Mouse (Mus musculus) heart, adult 2 months (tissue): Measurements from ENCODE around the gene Stmnd1. TPM values are rescaled to one million over a fixed set of nuclear protein-coding genes. Genes with fewer than 3 reads are reported as not detected.

Experiments
- DNase-seq, 2 experiments: peaks; one replicate each; pipeline ENCODE4 v3.0.0; 2021
- H3K27ac ChIP-seq: fragments of 200-600 bp; 2 replicates; pipeline ENCODE4 v1.8.1; 2022
- H3K27me3 ChIP-seq: fragments of 200-500 bp; 2 replicates; pipeline ENCODE4 v1.6.1; 2012; ENCODE audit warnings: mild to moderate bottlenecking, low read length, inconsistent platforms, mixed read lengths; ENCODE audit not compliant: control insufficient read depth, insufficient read depth
- H3K36me3 ChIP-seq: fragments of 200-500 bp; 2 replicates; pipeline ENCODE4 v1.6.1; 2012; ENCODE audit warnings: low read length, inconsistent platforms; ENCODE audit not compliant: control insufficient read depth, insufficient read depth
- H3K4me1 ChIP-seq: fragments of 200-500 bp; 2 replicates; pipeline ENCODE4 v1.6.1; 2011; ENCODE audit warnings: low read length; ENCODE audit not compliant: control insufficient read depth, insufficient read depth
- H3K4me3 ChIP-seq: fragments of 200-600 bp; 2 replicates; pipeline ENCODE4 v1.8.1; 2022
- H3K79me2 ChIP-seq: fragments of 200-500 bp; replicated peaks from 2 replicates; pipeline ENCODE4 v1.6.1; 2012; ENCODE audit warnings: mild to moderate bottlenecking, inconsistent platforms, low read length, moderate library complexity, mixed read lengths; ENCODE audit not compliant: control insufficient read depth, insufficient read depth
- H3K9ac ChIP-seq: fragments of 200-500 bp; 2 replicates; pipeline ENCODE4 v1.6.1; 2012; ENCODE audit warnings: low read depth, mild to moderate bottlenecking, control low read depth, inconsistent platforms, low read length, mixed read lengths
- CTCF ChIP-seq: fragments of 200-600 bp; IDR thresholded peaks from 2 replicates; pipeline ENCODE4 v1.8.1; 2022; ENCODE audit warnings: antibody characterized with exemption, mild to moderate bottlenecking, moderate library complexity
- EP300 ChIP-seq: fragments of 200-500 bp; IDR thresholded peaks from 2 replicates; pipeline ENCODE4 v1.6.1; 2011; ENCODE audit warnings: low read depth, low read length, control low read depth; ENCODE audit not compliant: insufficient read depth
- POLR2A ChIP-seq: fragments of 200-500 bp; IDR thresholded peaks from 2 replicates; pipeline ENCODE4 v1.6.1; 2011; ENCODE audit warnings: mild to moderate bottlenecking, low read depth, low read length, control low read depth; ENCODE audit not compliant: insufficient read depth
- WGBS: fragments of 180-500 bp; shearing (Covaris S2); methylation state at CpG from one replicate; pipeline ENCODE4 v1.1.7; 2018; 5-methylcytosine and 5-hydroxymethylcytosine counted together
- intact Hi-C: fragments of 180-260 bp; cut with DNase I; formaldehyde crosslinking; loops from one replicate; pipeline ENCODE4 v1.15.1; 2025
- polyA plus RNA-seq: library from polyadenylated mRNA; depleted of rRNA; stranded (reverse); fragments of >200 nt; gene quantifications from 2 replicates; pipeline ENCODE4 v1.2.3, GENCODE M21; 2012
- total RNA-seq, 2 experiments: library from RNA; stranded (reverse); gene quantifications; 2 replicates each; pipeline ENCODE4 v1.2.3; 2021

Stmnd1 gene
- total and polyA plus RNA-seq, 3 experiments: 0.39 to 0.47 (median 0.47) TPM

DNA sequence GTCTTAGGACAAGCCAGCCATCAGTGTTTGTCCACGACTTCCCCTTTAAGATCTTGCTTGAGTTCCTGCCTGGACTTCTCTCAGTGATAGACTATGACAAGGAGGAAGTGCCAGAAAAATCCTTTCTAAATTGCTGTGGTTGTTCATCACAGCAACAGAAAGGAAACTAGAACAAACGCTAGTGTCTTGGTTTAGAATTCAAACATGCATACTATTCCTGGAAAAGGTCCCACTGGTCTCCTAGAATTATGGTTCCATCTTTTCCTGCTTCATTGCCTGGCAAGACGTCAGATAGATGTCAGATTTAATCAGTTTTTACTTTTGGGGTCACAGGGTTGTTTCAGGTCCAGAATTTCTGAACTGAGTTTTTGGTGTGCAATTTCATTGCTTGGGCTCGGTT is 14.0 kb upstream of the Stmnd1 start:
- TF ChIP-seq POLR2A: no peak
- no peak for TF ChIP-seq CTCF
- TF ChIP-seq EP300: no peak
- Histone ChIP-seq H3K4me3 (no peak overlapping the region), H3K36me3 (no peaks in the 10 kb centered on the region), H3K4me1 (no peaks in the 10 kb centered on the region), H3K27me3 (no peaks in the 10 kb centered on the region), H3K27ac (no peak overlapping the region), H3K9ac (no peak overlapping the region), H3K79me2 (no peaks in the 10 kb centered on the region)
- intact Hi-C loops: loop anchor here (5.0 kb wide), 3 partner anchors 77 to 282 kb away; no protein-coding TSS in a partner anchor
- 48% methylated on average over 4 of the region's 4 CpGs for WGBS
- DNase-seq: no peak

GRCm38 (mm10) chr13:46261244-46261643 is 12.3 kb upstream of the Stmnd1 start:
- no peaks in the 10 kb centered on the region for H3K4me1 ChIP-seq
- TF ChIP-seq POLR2A (no peak), EP300 (no peak), CTCF (no peak)
- DNase-seq: no peak
- no peaks in the 10 kb centered on the region for H3K36me3 ChIP-seq
- H3K27ac ChIP-seq: no peak overlapping the region
- no peak overlapping the region for H3K4me3 ChIP-seq
- WGBS: 74% methylated on average over 3 of the region's 3 CpGs
- no peak overlapping the region for H3K9ac ChIP-seq
- no peaks in the 10 kb centered on the region for H3K79me2 ChIP-seq
- intact Hi-C loops: no loop called here
- no peaks in the 10 kb centered on the region for H3K27me3 ChIP-seq

- Histone ChIP-seq H3K27me3 (no peaks in the 10 kb centered on the region), H3K4me3 (no peak overlapping the region), H3K79me2 (no peaks in the 10 kb centered on the region), H3K36me3 (no peaks in the 10 kb centered on the region), H3K27ac (no peak overlapping the region), H3K9ac (no peak overlapping the region), H3K4me1 (peaks cover 4% of the 10 kb centered on the region)
- intact Hi-C loops: no loop called here
- TF ChIP-seq CTCF: no peak
- TF ChIP-seq EP300: no peak
- no peak for TF ChIP-seq POLR2A
- DNase-seq: no peak
These were observed 5.7 kb upstream of the Stmnd1 start for GRCm38 (mm10) chr13:46267783-46268182.

DNA sequence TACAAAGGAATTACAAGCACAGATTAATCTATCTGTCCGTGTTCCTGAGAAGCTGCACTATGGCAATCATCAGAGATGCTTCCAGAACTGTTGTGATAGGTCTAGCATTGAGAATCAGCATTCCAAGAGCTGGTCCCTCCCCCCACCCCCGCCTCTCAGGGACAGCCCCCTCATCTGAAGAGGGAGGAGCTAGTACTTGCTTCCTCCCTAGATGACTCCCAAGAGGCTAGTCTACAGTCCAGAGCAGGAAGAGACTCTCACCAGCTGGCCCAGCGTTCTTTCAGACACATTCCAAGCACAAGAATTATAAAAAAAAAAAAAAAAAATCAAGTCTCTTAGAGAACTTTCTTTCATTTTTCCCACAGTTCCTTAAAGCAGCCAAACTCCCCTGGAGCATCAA is 5.2 kb upstream of the Stmnd1 start:
- Histone ChIP-seq H3K9ac (no peak overlapping the region), H3K4me1 (peaks cover 4% of the 10 kb centered on the region), H3K27me3 (no peaks in the 10 kb centered on the region), H3K36me3 (no peaks in the 10 kb centered on the region), H3K27ac (peak overlapping the region; percentile 57), H3K79me2 (no peaks in the 10 kb centered on the region), H3K4me3 (no peak overlapping the region)
- intact Hi-C loops: no loop called here
- peak in 1 of 2 experiments; percentile 34 for DNase-seq
- TF ChIP-seq EP300 (no peak), CTCF (no peak), POLR2A (no peak)
- WGBS: 30% methylated on average over 3 of the region's 3 CpGs

DNA sequence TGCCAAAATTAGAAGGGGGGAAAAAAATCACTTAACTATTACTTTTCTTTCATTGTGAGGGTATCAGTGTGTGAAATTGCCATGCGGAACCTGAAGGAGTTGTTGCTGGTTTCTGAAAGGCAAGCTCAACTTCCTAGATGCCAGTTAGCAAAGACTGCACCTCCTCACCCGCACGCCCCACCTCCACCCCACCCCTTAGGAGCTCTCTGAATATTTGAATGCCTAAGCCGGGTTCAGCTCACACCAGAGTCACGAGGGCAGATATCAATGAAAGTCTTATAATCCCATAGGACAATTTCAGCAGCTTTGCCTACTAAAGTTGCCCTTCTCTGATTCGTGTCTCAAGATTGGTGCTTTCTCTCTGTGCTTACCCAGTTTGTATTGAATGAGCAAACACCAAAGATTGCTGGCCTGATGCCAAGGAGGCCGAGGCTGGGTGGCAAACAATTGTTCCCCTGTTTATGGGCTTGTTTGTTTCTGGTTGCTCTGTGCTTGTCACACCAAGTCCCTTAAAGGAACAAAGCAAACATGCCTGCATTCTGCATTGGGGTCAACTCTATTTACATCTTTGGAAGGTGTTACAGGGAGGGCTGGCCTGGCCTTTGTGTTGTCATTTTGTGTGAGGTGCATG is 4.6 kb upstream of the Stmnd1 start:
- no peaks in the 10 kb centered on the region for H3K36me3 ChIP-seq
- H3K4me1 ChIP-seq: peaks cover 4% of the 10 kb centered on the region
- DNase-seq: peak; percentile 7 to 25
- intact Hi-C loops: no loop called here
- H3K27me3 ChIP-seq: no peaks in the 10 kb centered on the region
- no peak overlapping the region for H3K9ac ChIP-seq
- WGBS: 44% methylated on average over 7 of the region's 7 CpGs
- no peaks in the 10 kb centered on the region for H3K79me2 ChIP-seq
- no peak overlapping the region for H3K4me3 ChIP-seq
- TF ChIP-seq CTCF (no peak), EP300 (no peak), POLR2A (no peak)
- peak overlapping the region; percentile 57 for H3K27ac ChIP-seq

DNA sequence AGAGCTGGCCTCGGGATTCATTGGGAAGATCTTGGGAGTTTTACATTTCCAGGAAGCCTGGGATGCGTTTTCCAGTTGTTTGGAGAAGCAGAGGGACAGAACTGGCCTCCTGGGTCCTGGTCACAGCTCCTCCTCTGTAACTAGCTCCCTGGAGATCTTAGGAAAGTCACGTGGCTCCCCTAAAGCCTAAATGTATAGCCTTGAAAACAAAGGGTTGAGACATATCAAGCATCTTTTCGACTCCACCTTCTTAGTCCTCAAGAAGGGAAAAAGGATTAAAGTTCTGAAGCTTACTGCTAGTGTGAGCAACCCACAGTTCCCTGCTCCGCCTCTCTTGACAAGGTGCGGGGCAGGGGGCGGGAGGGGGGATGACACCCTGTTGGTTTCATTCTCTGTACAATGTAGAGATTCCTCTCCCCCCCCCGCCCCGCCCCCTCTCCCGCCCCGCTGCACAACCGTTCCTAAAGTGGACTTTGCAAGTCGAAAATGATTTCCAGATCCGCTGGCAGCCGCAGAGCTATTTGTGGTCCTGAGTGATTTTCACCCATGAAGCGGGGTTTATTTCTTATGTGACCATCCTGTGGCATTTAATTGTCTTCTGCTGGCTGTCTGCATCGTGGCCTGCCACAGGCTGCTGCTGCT is 589 bp upstream of the Stmnd1 start:
- peak overlapping the region; percentile 49 for H3K27ac ChIP-seq
- 12% methylated on average over 17 of the region's 17 CpGs for WGBS
- H3K4me1 ChIP-seq: peaks cover 4% of the 10 kb centered on the region
- DNase-seq: no peak
- no peaks in the 10 kb centered on the region for H3K27me3 ChIP-seq
- H3K36me3 ChIP-seq: no peaks in the 10 kb centered on the region
- intact Hi-C loops: no loop called here
- H3K4me3 ChIP-seq: peak overlapping the region; percentile 35; the same call in 1 of the 2 replicates
- no peaks in the 10 kb centered on the region for H3K79me2 ChIP-seq
- TF ChIP-seq EP300: no peak
- TF ChIP-seq CTCF: no peak
- no peak for TF ChIP-seq POLR2A
- 0 out of 2 replicates have a peak overlapping the region, but pooled peaks have one; percentile 27 for H3K9ac ChIP-seq
